Mouse (Mus musculus): ENCODE results near the gene Gldc. TPM values are rescaled to one million over a fixed set of nuclear protein-coding genes. Genes with fewer than 3 reads are reported as not detected.

Gene Gldc
- 0.21 TPM for polyA plus RNA-seq (2017; shearing (Covaris generic))

DNA sequence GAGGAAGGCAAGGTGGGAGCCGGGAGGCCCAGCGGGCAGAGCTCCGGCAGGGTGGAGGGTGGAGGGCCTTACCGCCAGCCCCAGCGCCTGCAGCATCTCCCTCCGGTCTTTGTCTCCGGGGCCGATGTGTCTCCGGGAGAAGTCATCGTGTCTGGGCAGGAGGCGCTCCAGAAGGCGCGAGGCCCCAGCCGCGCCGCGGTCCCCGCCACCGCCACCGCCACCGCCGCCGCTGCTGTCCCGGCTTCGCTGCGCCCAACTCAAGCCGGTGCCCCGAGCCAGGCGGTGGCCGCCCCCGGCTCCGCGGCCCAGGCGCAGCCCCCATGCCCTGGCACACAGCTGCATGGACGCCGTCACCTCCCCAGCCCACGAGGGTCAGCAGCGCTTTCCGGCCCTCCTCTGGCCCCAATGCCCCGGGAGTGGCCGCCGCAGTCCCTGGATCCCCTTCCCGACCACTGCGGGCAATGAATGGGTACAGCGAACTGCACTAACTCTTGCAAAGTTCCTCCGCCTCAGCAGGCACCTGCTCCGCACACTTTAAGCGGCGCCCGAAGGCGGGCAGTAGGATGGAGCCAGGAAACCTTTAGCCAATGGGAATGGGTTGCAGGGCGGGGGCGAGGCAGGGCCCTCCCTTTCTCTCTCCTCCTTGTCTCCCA lies at the start of gene Gldc:
TSS of gene Gldc (minus strand) at position 511 of the 653 bp plus-strand sequence.

Other genes with a start within 250 kb of the Gldc start
- not detected for gene Trpd52l3, start 171.6 kb downstream of the Gldc start, polyA plus RNA-seq (2017; shearing (Covaris generic))
- gene Uhrf2, start 144.9 kb downstream of the Gldc start, polyA plus RNA-seq (2017; shearing (Covaris generic)), result 24.9 TPM
- not detected for gene Mbl2, start 57.5 kb upstream of the Gldc start, polyA plus RNA-seq (2017; shearing (Covaris generic))